Mouse (Mus musculus): ENCODE data around the gene Tmem8b. TPM values are rescaled to one million over a fixed set of nuclear protein-coding genes. Genes with fewer than 3 reads are reported as not detected.

Tmem8b gene
- polyA plus RNA-seq, 1 experiment, result 8.6 TPM

DNA sequence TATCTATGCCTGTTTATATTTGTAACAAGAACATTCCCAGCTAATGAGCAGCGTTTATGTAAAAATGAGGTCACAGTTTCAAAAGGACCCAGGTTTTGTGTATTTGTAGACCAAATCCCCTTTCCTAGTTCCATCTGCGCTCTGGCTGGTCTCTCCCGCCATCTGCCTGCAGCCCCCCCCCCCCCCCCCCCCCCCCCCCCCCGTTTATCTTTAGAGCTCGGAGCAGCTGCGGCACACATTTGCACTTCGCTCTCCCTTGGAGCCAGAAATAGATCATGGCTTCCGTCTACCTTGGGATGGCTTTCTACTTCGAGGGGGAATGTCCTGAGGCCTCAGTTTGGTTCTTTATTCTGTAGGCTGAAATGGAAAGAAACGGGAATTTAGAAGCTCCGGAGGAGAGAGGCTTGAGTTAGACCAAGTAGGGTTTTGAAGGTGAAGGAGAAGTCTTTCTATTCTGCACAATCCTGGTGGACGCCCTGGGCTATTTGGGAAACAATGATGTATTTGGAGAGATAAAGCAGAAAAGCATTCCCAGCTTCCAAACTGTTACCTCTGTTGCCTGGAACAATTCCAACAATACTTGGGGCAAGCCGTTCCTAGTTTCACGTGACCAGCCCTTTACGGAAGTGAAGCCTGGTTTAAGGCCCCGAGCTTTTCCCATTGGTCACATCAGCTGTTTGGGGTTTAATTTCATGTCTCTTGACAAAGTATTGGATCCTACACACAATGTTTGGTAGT lies 51.9 kb downstream of the Tmem8b start:
- no peak overlapping the region for H3K27ac ChIP-seq (ENCODE audit: insufficient read depth, low read depth, low read length)
- TF ChIP-seq POLR2A (IDR thresholded peaks at IDR 0.05; ENCODE audit: low read depth, low read length) (no peak), CTCF (conservative IDR thresholded peaks at IDR 0.05; ENCODE audit: insufficient read depth, insufficient read length, low read depth, low read length) (no peak)
- WGBS, result 61% methylated on average over 14 of the region's 16 CpGs
- no peak for DNase-seq
- H3K36me3 ChIP-seq (ENCODE audit: control insufficient read depth, insufficient read depth, low read length), result no peaks in the 10 kb centered on the region
- no peaks in the 10 kb centered on the region for H3K27me3 ChIP-seq (replicated peaks; ENCODE audit: control insufficient read depth, insufficient read depth, low read length)
- no peak overlapping the region for H3K4me3 ChIP-seq (ENCODE audit: insufficient read depth, low read depth, low read length)
- H3K4me1 ChIP-seq (ENCODE audit: control insufficient read depth, insufficient read depth, low read length), result no peaks in the 10 kb centered on the region

DNA sequence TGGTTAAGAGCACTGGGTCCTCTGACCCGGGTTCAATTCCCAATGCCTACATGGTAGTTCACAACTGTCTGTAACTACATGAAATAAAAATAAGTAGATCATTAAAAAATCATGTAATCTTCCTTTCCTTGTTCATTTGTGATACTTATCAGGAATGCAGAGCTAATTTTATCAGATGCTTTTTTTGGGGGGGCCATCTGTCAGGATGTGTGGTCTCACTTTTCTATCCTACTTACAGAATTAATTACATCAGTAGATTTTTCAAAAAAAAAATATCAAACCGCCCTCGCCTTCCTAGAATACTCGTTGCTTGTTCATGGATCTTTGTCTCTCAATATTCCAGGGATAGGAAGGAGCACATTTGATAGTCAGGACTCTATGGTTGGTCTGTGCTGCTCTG lies 53.4 kb downstream of the Tmem8b start:
- no peaks in the 10 kb centered on the region for H3K4me1 ChIP-seq (ENCODE audit: control insufficient read depth, insufficient read depth, low read length)
- no peak overlapping the region for H3K27ac ChIP-seq (ENCODE audit: insufficient read depth, low read depth, low read length)
- H3K36me3 ChIP-seq (ENCODE audit: control insufficient read depth, insufficient read depth, low read length), result no peaks in the 10 kb centered on the region
- H3K4me3 ChIP-seq (ENCODE audit: insufficient read depth, low read depth, low read length), result no peak overlapping the region
- H3K27me3 ChIP-seq (replicated peaks; ENCODE audit: control insufficient read depth, insufficient read depth, low read length), result no peaks in the 10 kb centered on the region
- WGBS, result 91% methylated on average over 4 of the region's 4 CpGs
- DNase-seq, result no peak
- TF ChIP-seq POLR2A (IDR thresholded peaks at IDR 0.05; ENCODE audit: low read depth, low read length), result no peak
- TF ChIP-seq CTCF (conservative IDR thresholded peaks at IDR 0.05; ENCODE audit: insufficient read depth, insufficient read length, low read depth, low read length), result no peak

GRCm38 (mm10) chr4:43724764-43725163 lies 56.0 kb downstream of the Tmem8b start:
- DNase-seq, result peak; percentile 60
- WGBS, result 26% methylated on average over 1 of the region's 1 CpGs
- Histone ChIP-seq H3K4me3 (ENCODE audit: insufficient read depth, low read depth, low read length) (no peak overlapping the region), H3K4me1 (ENCODE audit: control insufficient read depth, insufficient read depth, low read length) (peaks cover 3% of the 10 kb centered on the region), H3K27ac (ENCODE audit: insufficient read depth, low read depth, low read length) (no peak overlapping the region), H3K36me3 (ENCODE audit: control insufficient read depth, insufficient read depth, low read length) (no peaks in the 10 kb centered on the region), H3K27me3 (replicated peaks; ENCODE audit: control insufficient read depth, insufficient read depth, low read length) (no peaks in the 10 kb centered on the region)
- TF ChIP-seq POLR2A (IDR thresholded peaks at IDR 0.05; ENCODE audit: low read depth, low read length) (no peak), CTCF (conservative IDR thresholded peaks at IDR 0.05; ENCODE audit: insufficient read depth, insufficient read length, low read depth, low read length) (0 out of 2 replicates have a peak, but pooled peaks have one; percentile 11)

DNA sequence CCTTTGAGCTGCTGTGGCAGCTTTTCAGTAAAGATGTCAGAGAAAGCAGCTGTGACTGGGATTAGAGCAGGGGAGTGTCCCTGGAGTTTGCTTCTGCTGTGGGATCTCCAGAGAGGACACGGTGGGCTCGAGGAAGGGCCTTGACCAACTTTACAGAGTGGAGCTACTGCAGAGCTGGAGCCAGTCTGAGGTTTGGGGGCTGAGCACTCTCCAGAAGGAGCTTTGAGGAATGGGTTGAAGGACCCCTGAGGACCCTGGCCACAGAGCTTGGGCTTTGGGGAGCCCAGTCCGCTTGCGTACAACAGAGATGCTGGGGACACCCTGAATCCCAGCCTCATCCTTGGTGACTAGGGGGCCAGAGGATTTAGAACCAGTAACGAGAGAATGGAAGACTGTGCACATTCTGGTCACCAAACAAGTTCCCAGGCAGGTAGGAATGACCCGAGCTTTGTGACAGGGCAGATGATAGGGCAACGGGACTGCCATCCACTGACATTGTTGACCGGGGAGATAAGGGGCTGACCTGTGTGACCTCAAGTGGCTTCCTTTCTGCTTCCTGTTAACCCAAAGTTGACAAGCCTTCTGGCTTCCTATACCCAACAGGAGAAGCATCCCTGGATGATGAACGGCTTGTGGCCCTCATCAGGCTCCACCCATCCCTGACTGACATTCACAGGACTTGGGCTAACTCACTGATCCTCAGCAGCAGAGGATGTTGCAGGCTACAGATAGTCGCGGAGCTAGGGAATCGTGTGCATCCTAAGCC lies 57.6 kb downstream of the Tmem8b start:
- DNase-seq, result peak; percentile 62
- 62% methylated on average over 12 of the region's 12 CpGs for WGBS
- no peaks in the 10 kb centered on the region for H3K27me3 ChIP-seq (replicated peaks; ENCODE audit: control insufficient read depth, insufficient read depth, low read length)
- TF ChIP-seq POLR2A (IDR thresholded peaks at IDR 0.05; ENCODE audit: low read depth, low read length) (no peak), CTCF (conservative IDR thresholded peaks at IDR 0.05; ENCODE audit: insufficient read depth, insufficient read length, low read depth, low read length) (no peak)
- H3K27ac ChIP-seq (ENCODE audit: insufficient read depth, low read depth, low read length), result peak overlapping the region; percentile 65
- no peaks in the 10 kb centered on the region for H3K36me3 ChIP-seq (ENCODE audit: control insufficient read depth, insufficient read depth, low read length)
- no peak overlapping the region for H3K4me3 ChIP-seq (ENCODE audit: insufficient read depth, low read depth, low read length)
- H3K4me1 ChIP-seq (ENCODE audit: control insufficient read depth, insufficient read depth, low read length), result peaks cover 3% of the 10 kb centered on the region

DNA sequence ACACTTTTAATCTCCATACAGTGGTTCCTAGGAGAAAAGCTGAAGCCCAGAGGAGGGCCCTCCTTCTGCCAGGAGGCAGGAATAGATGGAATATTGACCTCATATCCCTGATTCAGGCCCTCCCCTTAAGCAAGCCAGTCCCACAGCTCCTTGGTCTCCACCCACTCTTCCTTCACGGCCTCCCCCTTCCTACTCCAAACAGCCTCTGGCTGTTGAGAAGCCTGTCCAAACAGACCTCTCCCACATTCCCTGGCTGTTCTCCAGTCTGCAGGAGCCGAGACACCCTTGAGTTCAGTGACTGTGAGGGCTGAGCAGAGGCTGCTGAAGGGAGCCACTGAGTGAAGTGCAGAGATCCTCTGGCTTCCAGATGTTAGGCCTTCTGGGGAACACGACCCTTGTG lies 58.2 kb downstream of the Tmem8b start, which contains the start of gene Hrct1:
Hrct1 (plus strand) TSS at position 194 of the 400 bp plus-strand sequence.
- Histone ChIP-seq H3K27ac (ENCODE audit: insufficient read depth, low read depth, low read length) (peak within 1 kb of the TSS; percentile 97), H3K4me3 (ENCODE audit: insufficient read depth, low read depth, low read length) (no peak within 1 kb of the TSS), H3K4me1 (ENCODE audit: control insufficient read depth, insufficient read depth, low read length) (peaks cover 3% of the 10 kb centered on the region), H3K27me3 (replicated peaks; ENCODE audit: control insufficient read depth, insufficient read depth, low read length) (no peaks in the 10 kb centered on the region), H3K36me3 (ENCODE audit: control insufficient read depth, insufficient read depth, low read length) (no peaks in the 10 kb centered on the region)
- no peak for TF ChIP-seq CTCF (conservative IDR thresholded peaks at IDR 0.05; ENCODE audit: insufficient read depth, insufficient read length, low read depth, low read length)
- peak; percentile 60 for TF ChIP-seq POLR2A (IDR thresholded peaks at IDR 0.05; ENCODE audit: low read depth, low read length)
- WGBS, result 22% methylated on average over 3 of the region's 3 CpGs
- DNase-seq, result peak; percentile 93

DNA sequence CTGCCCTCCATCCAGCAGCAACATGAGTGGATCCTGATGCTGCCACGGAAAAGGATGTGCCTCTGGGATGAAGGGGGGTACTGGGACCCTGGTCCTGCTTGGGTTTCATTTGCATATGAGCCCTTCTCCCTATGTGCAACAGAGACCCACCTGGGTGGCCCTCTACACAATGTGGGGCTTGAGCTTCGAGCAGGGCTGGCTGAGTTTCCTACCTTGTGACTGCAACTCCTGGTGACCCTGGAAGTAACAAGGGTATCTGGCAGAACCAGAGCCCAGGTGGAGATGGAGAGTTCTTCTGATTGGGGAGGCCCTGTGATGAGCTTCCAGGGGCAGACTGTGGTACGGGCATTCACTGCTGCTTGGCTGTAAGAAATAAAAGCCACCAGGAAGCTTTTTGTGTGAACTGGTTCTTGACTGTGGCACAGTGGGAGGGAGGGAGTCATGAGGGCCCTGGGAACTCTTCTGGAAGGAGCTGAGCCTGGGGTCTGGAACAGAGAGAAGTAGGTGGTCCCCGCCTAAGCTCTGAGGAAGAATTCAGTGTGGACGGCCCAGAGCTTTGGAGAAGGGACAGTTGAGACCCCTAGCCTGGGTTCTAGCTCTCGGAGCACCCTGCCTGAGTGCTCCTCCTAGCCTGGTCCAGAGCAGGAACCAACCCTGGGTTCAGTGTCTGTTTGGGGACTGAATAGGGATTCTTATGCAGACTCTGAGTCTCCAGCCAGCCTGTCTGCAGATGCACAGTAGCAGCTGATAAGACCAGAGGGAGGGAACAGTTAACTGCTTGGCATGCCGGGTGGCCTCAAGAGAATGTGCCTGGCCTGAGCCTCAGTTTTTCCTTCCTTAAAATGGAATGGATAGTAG lies 59.2 kb downstream of the Tmem8b start:
- peak; percentile 1 for DNase-seq
- Histone ChIP-seq H3K27me3 (replicated peaks; ENCODE audit: control insufficient read depth, insufficient read depth, low read length) (no peaks in the 10 kb centered on the region), H3K4me1 (ENCODE audit: control insufficient read depth, insufficient read depth, low read length) (peaks cover 3% of the 10 kb centered on the region), H3K27ac (ENCODE audit: insufficient read depth, low read depth, low read length) (peak overlapping the region; percentile 97), H3K36me3 (ENCODE audit: control insufficient read depth, insufficient read depth, low read length) (no peaks in the 10 kb centered on the region), H3K4me3 (ENCODE audit: insufficient read depth, low read depth, low read length) (no peak overlapping the region)
- 68% methylated on average over 7 of the region's 7 CpGs for WGBS
- TF ChIP-seq POLR2A (IDR thresholded peaks at IDR 0.05; ENCODE audit: low read depth, low read length) (no peak), CTCF (conservative IDR thresholded peaks at IDR 0.05; ENCODE audit: insufficient read depth, insufficient read length, low read depth, low read length) (no peak)

Measured in kidney, adult 2 months (tissue).